Mouse (Mus musculus): ENCODE data around the gene Wdr53. TPM values are rescaled to one million over a fixed set of nuclear protein-coding genes. Genes with fewer than 3 reads are reported as not detected.

Gene Wdr53
- polyA plus RNA-seq, 1 experiment, result 15.9 TPM

GRCm38 (mm10) chr16:32275041-32275440, 28.0 kb downstream of the Wdr53 start:
- no peak overlapping the region for H3K9ac ChIP-seq (ENCODE audit: low read depth, poor library complexity, severe bottlenecking)
- H3K36me3 ChIP-seq (ENCODE audit: control insufficient read depth, insufficient read depth, low read length, poor library complexity, severe bottlenecking), result peaks cover 7% of the 10 kb centered on the region; the same call in 1 of the 2 replicates
- no peaks in the 10 kb centered on the region for H3K27me3 ChIP-seq (ENCODE audit: control insufficient read depth, insufficient read depth, low read length, poor library complexity, severe bottlenecking)
- H3K4me1 ChIP-seq (ENCODE audit: control insufficient read depth, insufficient read depth, low read length), result no peaks in the 10 kb centered on the region
- TF ChIP-seq CTCF (IDR thresholded peaks at IDR 0.05; ENCODE audit: low read depth, low read length) (no peak), EP300 (IDR thresholded peaks at IDR 0.05; ENCODE audit: insufficient read depth, low read depth, low read length) (no peak), POLR2A (IDR thresholded peaks at IDR 0.05; ENCODE audit: insufficient read depth, low read length) (no peak)
- H3K4me3 ChIP-seq (ENCODE audit: low read depth, low read length), result peak overlapping the region; percentile 44; the same call in 1 of the 2 replicates
- H3K9me3 ChIP-seq (replicated peaks; ENCODE audit: control insufficient read depth, insufficient read depth, low read length, poor library complexity, severe bottlenecking), result peaks cover 9% of the 10 kb centered on the region
- H3K27ac ChIP-seq (ENCODE audit: insufficient read depth, low read length), result no peak overlapping the region

GRCm38 (mm10) chr16:32275830-32276229, 28.8 kb downstream of the Wdr53 start:
- TF ChIP-seq EP300 (IDR thresholded peaks at IDR 0.05; ENCODE audit: insufficient read depth, low read depth, low read length), result no peak
- H3K4me3 ChIP-seq (ENCODE audit: low read depth, low read length), result no peak overlapping the region
- peaks cover 10% of the 10 kb centered on the region; the same call in 1 of the 2 replicates for H3K36me3 ChIP-seq (ENCODE audit: control insufficient read depth, insufficient read depth, low read length, poor library complexity, severe bottlenecking)
- H3K4me1 ChIP-seq (ENCODE audit: control insufficient read depth, insufficient read depth, low read length), result no peaks in the 10 kb centered on the region
- no peak overlapping the region for H3K9ac ChIP-seq (ENCODE audit: low read depth, poor library complexity, severe bottlenecking)
- peaks cover 12% of the 10 kb centered on the region for H3K9me3 ChIP-seq (replicated peaks; ENCODE audit: control insufficient read depth, insufficient read depth, low read length, poor library complexity, severe bottlenecking)
- H3K27ac ChIP-seq (ENCODE audit: insufficient read depth, low read length), result no peak overlapping the region; the same call in 1 of the 2 replicates
- H3K27me3 ChIP-seq (ENCODE audit: control insufficient read depth, insufficient read depth, low read length, poor library complexity, severe bottlenecking), result no peaks in the 10 kb centered on the region

GRCm38 (mm10) chr16:32277308-32278256, 30.6 kb downstream of the Wdr53 start, which contains the start of gene Rnf168:
Gene Rnf168, plus strand, starts transcription at chr16:32277459.
- Histone ChIP-seq H3K4me3 (ENCODE audit: low read depth, low read length) (peak within 1 kb of the TSS; percentile 85), H3K27ac (ENCODE audit: insufficient read depth, low read length) (peak within 1 kb of the TSS; percentile 62), H3K36me3 (ENCODE audit: control insufficient read depth, insufficient read depth, low read length, poor library complexity, severe bottlenecking) (peaks cover 12% of the 10 kb centered on the region; the same call in 1 of the 2 replicates), H3K9ac (ENCODE audit: low read depth, poor library complexity, severe bottlenecking) (peak within 1 kb of the TSS; percentile 92), H3K9me3 (replicated peaks; ENCODE audit: control insufficient read depth, insufficient read depth, low read length, poor library complexity, severe bottlenecking) (peaks cover 12% of the 10 kb centered on the region), H3K27me3 (ENCODE audit: control insufficient read depth, insufficient read depth, low read length, poor library complexity, severe bottlenecking) (no peaks in the 10 kb centered on the region), H3K4me1 (ENCODE audit: control insufficient read depth, insufficient read depth, low read length) (no peaks in the 10 kb centered on the region)
- no peak for TF ChIP-seq CTCF (IDR thresholded peaks at IDR 0.05; ENCODE audit: low read depth, low read length)
- peak; percentile 58 for TF ChIP-seq POLR2A (IDR thresholded peaks at IDR 0.05; ENCODE audit: insufficient read depth, low read length)
- 0 out of 2 replicates have a peak, but pooled peaks have one; percentile 11 for TF ChIP-seq EP300 (IDR thresholded peaks at IDR 0.05; ENCODE audit: insufficient read depth, low read depth, low read length)

- Histone ChIP-seq H3K4me1 (ENCODE audit: control insufficient read depth, insufficient read depth, low read length) (no peaks in the 10 kb centered on the region), H3K4me3 (ENCODE audit: low read depth, low read length) (peak overlapping the region; percentile 85), H3K36me3 (ENCODE audit: control insufficient read depth, insufficient read depth, low read length, poor library complexity, severe bottlenecking) (peaks cover 19% of the 10 kb centered on the region), H3K27ac (ENCODE audit: insufficient read depth, low read length) (peak overlapping the region; percentile 62; the same call in 1 of the 2 replicates), H3K27me3 (ENCODE audit: control insufficient read depth, insufficient read depth, low read length, poor library complexity, severe bottlenecking) (no peaks in the 10 kb centered on the region), H3K9ac (ENCODE audit: low read depth, poor library complexity, severe bottlenecking) (peak overlapping the region; percentile 92), H3K9me3 (replicated peaks; ENCODE audit: control insufficient read depth, insufficient read depth, low read length, poor library complexity, severe bottlenecking) (peaks cover 12% of the 10 kb centered on the region)
- no peak for TF ChIP-seq EP300 (IDR thresholded peaks at IDR 0.05; ENCODE audit: insufficient read depth, low read depth, low read length)
- no peak for TF ChIP-seq POLR2A (IDR thresholded peaks at IDR 0.05; ENCODE audit: insufficient read depth, low read length)
- TF ChIP-seq CTCF (IDR thresholded peaks at IDR 0.05; ENCODE audit: low read depth, low read length), result no peak
Observed at GRCm38 (mm10) chr16:32278396-32278795, 31.4 kb downstream of the Wdr53 start.

DNA sequence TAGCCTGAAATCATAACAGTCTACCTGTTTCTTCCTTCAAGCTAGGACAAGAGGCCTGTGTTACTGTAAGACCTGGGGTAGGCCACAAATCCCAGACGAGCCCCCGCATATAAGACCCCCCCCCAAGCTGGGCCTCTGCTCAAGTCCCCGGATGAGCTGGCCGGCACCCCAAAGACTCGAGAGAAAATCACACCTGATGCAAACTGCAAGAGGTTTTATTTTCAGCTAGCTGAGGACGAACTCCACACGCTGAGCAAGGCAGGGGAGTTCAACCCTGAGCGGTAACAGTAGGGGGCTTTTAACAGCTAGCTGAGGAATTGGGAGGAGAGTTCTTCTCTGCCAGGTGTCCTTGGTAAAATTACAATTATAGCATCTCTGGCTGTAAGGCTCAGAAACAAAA, 33.2 kb downstream of the Wdr53 start:
- Histone ChIP-seq H3K4me3 (ENCODE audit: low read depth, low read length) (no peak overlapping the region), H3K9ac (ENCODE audit: low read depth, poor library complexity, severe bottlenecking) (no peak overlapping the region), H3K27ac (ENCODE audit: insufficient read depth, low read length) (no peak overlapping the region), H3K9me3 (replicated peaks; ENCODE audit: control insufficient read depth, insufficient read depth, low read length, poor library complexity, severe bottlenecking) (peaks cover 12% of the 10 kb centered on the region), H3K27me3 (ENCODE audit: control insufficient read depth, insufficient read depth, low read length, poor library complexity, severe bottlenecking) (no peaks in the 10 kb centered on the region), H3K36me3 (ENCODE audit: control insufficient read depth, insufficient read depth, low read length, poor library complexity, severe bottlenecking) (peaks cover 35% of the 10 kb centered on the region), H3K4me1 (ENCODE audit: control insufficient read depth, insufficient read depth, low read length) (no peaks in the 10 kb centered on the region)
- TF ChIP-seq CTCF (IDR thresholded peaks at IDR 0.05; ENCODE audit: low read depth, low read length), result no peak
- TF ChIP-seq POLR2A (IDR thresholded peaks at IDR 0.05; ENCODE audit: insufficient read depth, low read length), result no peak
- no peak for TF ChIP-seq EP300 (IDR thresholded peaks at IDR 0.05; ENCODE audit: insufficient read depth, low read depth, low read length)

- H3K4me3 ChIP-seq (ENCODE audit: low read depth, low read length), result no peak overlapping the region
- no peak overlapping the region for H3K9ac ChIP-seq (ENCODE audit: low read depth, poor library complexity, severe bottlenecking)
- peaks cover 12% of the 10 kb centered on the region for H3K9me3 ChIP-seq (replicated peaks; ENCODE audit: control insufficient read depth, insufficient read depth, low read length, poor library complexity, severe bottlenecking)
- no peak overlapping the region for H3K27ac ChIP-seq (ENCODE audit: insufficient read depth, low read length)
- TF ChIP-seq CTCF (IDR thresholded peaks at IDR 0.05; ENCODE audit: low read depth, low read length) (no peak), POLR2A (IDR thresholded peaks at IDR 0.05; ENCODE audit: insufficient read depth, low read length) (no peak), EP300 (IDR thresholded peaks at IDR 0.05; ENCODE audit: insufficient read depth, low read depth, low read length) (no peak)
- no peaks in the 10 kb centered on the region for H3K27me3 ChIP-seq (ENCODE audit: control insufficient read depth, insufficient read depth, low read length, poor library complexity, severe bottlenecking)
- peaks cover 55% of the 10 kb centered on the region for H3K36me3 ChIP-seq (ENCODE audit: control insufficient read depth, insufficient read depth, low read length, poor library complexity, severe bottlenecking)
- no peaks in the 10 kb centered on the region for H3K4me1 ChIP-seq (ENCODE audit: control insufficient read depth, insufficient read depth, low read length)
Observed at GRCm38 (mm10) chr16:32282608-32283007, 35.6 kb downstream of the Wdr53 start.

Measured in ES-Bruce4 (cell line).